In genomic region chr12:4906476-4906875, GRCm38 (mm10) we compare ENCODE assay signal across 8 mouse cellular contexts. TPM values are rescaled to one million over a fixed set of nuclear protein-coding genes. Genes with fewer than 3 reads are reported as not detected.
A peak's percentile ranks its signal among the peaks of the same experiment; 100 is the strongest.
DNase-seq lines count a peak whose midpoint lies in the region; ATAC-seq and TF ChIP-seq lines count a peak whose summit lies in the region.

No protein-coding gene starts in this region.

- no peaks in the 10 kb centered on the region for H3K4me1 ChIP-seq in heart, embryonic 10.5 days
- H3K4me1 ChIP-seq in CH12.LX (ENCODE audit: control insufficient read depth in 1 of 2, insufficient read depth in 2 of 2), result peaks cover 0 to 25% of the 10 kb centered on the region in 2 experiments; a peak in 2 of 4 replicates
- H3K4me1 ChIP-seq in forebrain, embryonic 15.5 days, result peaks cover 12% of the 10 kb centered on the region; the same call in 1 of the 2 replicates
- peaks cover 35% of the 10 kb centered on the region for H3K4me1 ChIP-seq in liver, embryonic 15.5 days (replicated peaks)

- TF ChIP-seq POLR2A in CH12.LX (IDR thresholded peaks at IDR 0.05; ENCODE audit: low read depth, low read length), result no peak

- no peaks in the 10 kb centered on the region for H3K27me3 ChIP-seq in heart, embryonic 10.5 days (ENCODE audit: insufficient read depth, poor library complexity, severe bottlenecking)
- H3K27me3 ChIP-seq in CH12.LX (replicated peaks), result no peaks in the 10 kb centered on the region
- no peaks in the 10 kb centered on the region for H3K27me3 ChIP-seq in forebrain, embryonic 15.5 days
- no peaks in the 10 kb centered on the region for H3K27me3 ChIP-seq in liver, embryonic 15.5 days

- in situ Hi-C loops in CH12.LX (cut with MboI; ENCODE audit: low pct_ligation_motif_present, low pct_unique_long_range_greater_than_20kb, low sequenced_read_pairs), result loop anchor here (25.0 kb wide), 1 partner anchor 1344 kb away; the partner anchor contains the start of gene Dtnb

- TF ChIP-seq CTCF in CH12.LX (conservative IDR thresholded peaks at IDR 0.05 in 1 of 2, IDR thresholded peaks at IDR 0.05 in 1 of 2; ENCODE audit: low read depth in 2 of 2, low read length in 2 of 2), result no peak

- peak overlapping the region; percentile 97 for H3K27ac ChIP-seq in heart, embryonic 10.5 days
- H3K27ac ChIP-seq in CH12.LX (ENCODE audit: insufficient read depth, low read depth), result no peak overlapping the region
- H3K27ac ChIP-seq in forebrain, embryonic 15.5 days (replicated peaks), result peak overlapping the region; percentile 87
- peak overlapping the region; percentile 99 for H3K27ac ChIP-seq in liver, embryonic 15.5 days (replicated peaks)

- WGBS in heart, embryonic 10.5 days, result 49% methylated on average over 7 of the region's 7 CpGs
- 53% methylated on average over 7 of the region's 7 CpGs for WGBS in forebrain, embryonic 15.5 days
- WGBS in liver, embryonic 15.5 days (ENCODE audit: insufficient replicate concordance), result 13% methylated on average over 7 of the region's 7 CpGs

- peaks cover 3% of the 10 kb centered on the region; the same call in 1 of the 2 replicates for H3K36me3 ChIP-seq in heart, embryonic 10.5 days
- H3K36me3 ChIP-seq in CH12.LX (replicated peaks in 1 of 2; ENCODE audit: control insufficient read depth in 1 of 2, insufficient read depth in 1 of 2, low read length in 1 of 2), result peaks cover 3 to 18% of the 10 kb centered on the region in 2 experiments
- no peaks in the 10 kb centered on the region for H3K36me3 ChIP-seq in forebrain, embryonic 15.5 days
- H3K36me3 ChIP-seq in liver, embryonic 15.5 days (replicated peaks), result peaks cover 22% of the 10 kb centered on the region

- peak overlapping the region; percentile 82 for H3K9ac ChIP-seq in CH12.LX (ENCODE audit: insufficient read depth, low read depth)
- H3K9ac ChIP-seq in forebrain, embryonic 15.5 days (replicated peaks), result peak overlapping the region; percentile 72
- H3K9ac ChIP-seq in liver, embryonic 15.5 days, result peak overlapping the region; percentile 97

- H3K4me2 ChIP-seq in CH12.LX (ENCODE audit: insufficient read depth, low read depth, poor library complexity, severe bottlenecking), result peak overlapping the region; percentile 82
- H3K4me2 ChIP-seq in forebrain, embryonic 15.5 days (replicated peaks), result peak overlapping the region; percentile 56
- peak overlapping the region; percentile 89 for H3K4me2 ChIP-seq in liver, embryonic 15.5 days

- H3K9me3 ChIP-seq in heart, embryonic 10.5 days, result no peaks in the 10 kb centered on the region
- no peaks in the 10 kb centered on the region for H3K9me3 ChIP-seq in CH12.LX (replicated peaks; ENCODE audit: low read length)
- H3K9me3 ChIP-seq in forebrain, embryonic 15.5 days, result no peaks in the 10 kb centered on the region
- no peaks in the 10 kb centered on the region for H3K9me3 ChIP-seq in liver, embryonic 15.5 days (replicated peaks)

- peak overlapping the region; percentile 89 for H3K4me3 ChIP-seq in heart, embryonic 10.5 days
- H3K4me3 ChIP-seq in CH12.LX (replicated peaks in 1 of 3; ENCODE audit: low read depth in 2 of 3, low read length in 2 of 3, poor library complexity in 1 of 3), result peak overlapping the region; percentile 74 to 91 (median 79)
- peak overlapping the region; percentile 61 for H3K4me3 ChIP-seq in forebrain, embryonic 15.5 days
- H3K4me3 ChIP-seq in liver, embryonic 15.5 days (replicated peaks), result peak overlapping the region; percentile 93

- no peak for ATAC-seq in forebrain, embryonic 15.5 days (replicated peaks)
- no peak for ATAC-seq in liver, embryonic 15.5 days (ENCODE audit: insufficient read depth)

- no peak for TF ChIP-seq RAD21 in CH12.LX (IDR thresholded peaks at IDR 0.05; ENCODE audit: low read depth, low read length)

- dilution Hi-C loops in CH12.LX (cut with MboI; ENCODE audit: extremely low pct_ligation_motif_present, extremely low pct_unique_long_range_greater_than_20kb, low sequenced_read_pairs), result no loop called here

- TF ChIP-seq EP300 in CH12.LX (IDR thresholded peaks at IDR 0.05; ENCODE audit: low read length), result no peak

- DNase-seq in heart, embryonic 10.5 days (ENCODE audit: low spot score), result no peak
- no peak for DNase-seq in heart, postnatal 4 days
- no peak for DNase-seq in CH12.LX (ENCODE audit: extremely low read depth)
- no peak for DNase-seq in adipocyte (ENCODE audit: low spot score)
- no peak for DNase-seq in adrenal gland, adult (ENCODE audit: inconsistent age in 2 of 2, low spot score in 1 of 2)
- DNase-seq in layer of hippocampus, adult 8-10 months (ENCODE audit: low spot score in 2 of 2), result no peak

- peaks cover 10% of the 10 kb centered on the region; the same call in 1 of the 2 replicates for H3K79me2 ChIP-seq in CH12.LX (replicated peaks; ENCODE audit: control insufficient read depth, extremely low read depth, insufficient read depth, poor library complexity, severe bottlenecking)

TF ChIP-seq in CH12.LX, 34 proteins besides CTCF, POLR2A, EP300 and RAD21:
- TF ChIP-seq E2F4 (IDR thresholded peaks at IDR 0.05; ENCODE audit: insufficient replicate concordance, low read depth, low read length) (no peak), NELFE (IDR thresholded peaks at IDR 0.05; ENCODE audit: low read depth, low read length) (no peak), MAZ (IDR thresholded peaks at IDR 0.05; ENCODE audit: low read depth, low read length) (no peak), ZC3H11A (IDR thresholded peaks at IDR 0.05; ENCODE audit: low read depth, low read length) (no peak), TBP (conservative IDR thresholded peaks at IDR 0.05; ENCODE audit: low read depth, low read length) (no peak), PAX5 (IDR thresholded peaks at IDR 0.05; ENCODE audit: low read length) (no peak), GABPA (IDR thresholded peaks at IDR 0.05; ENCODE audit: insufficient replicate concordance, low read depth, low read length) (no peak), MXI1 (IDR thresholded peaks at IDR 0.05; ENCODE audit: low read depth, low read length) (no peak), ETS1 (conservative IDR thresholded peaks at IDR 0.05; ENCODE audit: low read depth, low read length) (no peak), MEF2A (IDR thresholded peaks at IDR 0.05; ENCODE audit: borderline replicate concordance, low read depth, low read length) (no peak), MAFK (IDR thresholded peaks at IDR 0.05; ENCODE audit: insufficient replicate concordance, low read length) (no peak), NRF1 (IDR thresholded peaks at IDR 0.05; ENCODE audit: low read depth, low read length) (no peak)

RNA-seq across cellular contexts. Expression of gene Ubxn2a, which starts 1.0 kb away (rescaled TPM):
- polyA plus RNA-seq in heart, embryonic 10.5 days (2016; fragmentation: Nextera tagmentation; extraction: Ambion mirVana), result 29.6 and 30.7 TPM in 2 replicates
- 10 to 100 TPM; 44.9 to 49.0 TPM for total RNA-seq in heart, postnatal 4 days (2021)
- 15.2 and 19.5 TPM in 2 replicates for total RNA-seq in CH12.LX (2012; rRNA removed)
- total RNA-seq in CH12.LX (2014; rRNA removed), result 25.4 and 28.5 TPM in 2 replicates
- 20.8 and 23.5 TPM in 2 replicates for polyA plus RNA-seq in CH12.LX (2012; ENCODE audit: insufficient read length, low read depth)
- polyA plus RNA-seq in forebrain, embryonic 15.5 days (2015; fragmentation: Nextera tagmentation; extraction: Ambion mirVana), result 50.7 and 53.2 TPM in 2 replicates
- 24.9 and 26.9 TPM in 2 replicates for polyA plus RNA-seq in liver, embryonic 15.5 days (2015; fragmentation: Nextera tagmentation; extraction: Ambion mirVana)
- total RNA-seq in layer of hippocampus, adult 8-10 months (2022), result 10 to 100 TPM; 41.5 to 56.2 (median 49.6) TPM

RNA-seq across cellular contexts. Expression of gene Atad2b, which starts 10.7 kb away (rescaled TPM):
- 6.7 and 8.8 TPM in 2 replicates for polyA plus RNA-seq in heart, embryonic 10.5 days (2016; fragmentation: Nextera tagmentation; extraction: Ambion mirVana)
- total RNA-seq in heart, postnatal 4 days (2021), result 10 to 100 TPM; 28.2 to 32.2 TPM
- total RNA-seq in CH12.LX (2012; rRNA removed) (6.5 and 7.3 TPM in 2 replicates), CH12.LX (2014; rRNA removed) (6.9 and 7.6 TPM in 2 replicates)
- polyA plus RNA-seq in CH12.LX (2012; ENCODE audit: insufficient read length, low read depth), result 8.6 and 10.3 TPM in 2 replicates
- 11.3 and 12.4 TPM in 2 replicates for polyA plus RNA-seq in forebrain, embryonic 15.5 days (2015; fragmentation: Nextera tagmentation; extraction: Ambion mirVana)
- polyA plus RNA-seq in liver, embryonic 15.5 days (2015; fragmentation: Nextera tagmentation; extraction: Ambion mirVana), result 5.0 and 6.0 TPM in 2 replicates
- total RNA-seq in layer of hippocampus, adult 8-10 months (2022), result 10 to 100 TPM; 28.7 to 38.4 (median 35.1) TPM

RNA-seq across cellular contexts. Expression of gene Mfsd2b, which starts 32.3 kb away (rescaled TPM):
- 10.9 and 13.5 TPM in 2 replicates for polyA plus RNA-seq in heart, embryonic 10.5 days (2016; fragmentation: Nextera tagmentation; extraction: Ambion mirVana)
- 1 to 10 TPM; 1.3 to 1.6 TPM for total RNA-seq in heart, postnatal 4 days (2021)
- 0.17 and 0.21 TPM in 2 replicates for total RNA-seq in CH12.LX (2012; rRNA removed)
- 0.05 TPM in 1 of 2 replicates, not detected in the other for total RNA-seq in CH12.LX (2014; rRNA removed)
- 0.35 and 0.49 TPM in 2 replicates for polyA plus RNA-seq in CH12.LX (2012; ENCODE audit: insufficient read length, low read depth)
- 0.81 and 1.1 TPM in 2 replicates for polyA plus RNA-seq in forebrain, embryonic 15.5 days (2015; fragmentation: Nextera tagmentation; extraction: Ambion mirVana)
- polyA plus RNA-seq in liver, embryonic 15.5 days (2015; fragmentation: Nextera tagmentation; extraction: Ambion mirVana), result 62.9 and 69.5 TPM in 2 replicates
- 1 to 10 TPM in 1 of 4 experiments, under 1 TPM in 3; 0.74 to 2.0 (median 0.79) TPM for total RNA-seq in layer of hippocampus, adult 8-10 months (2022)
